Mouse (Mus musculus): ENCODE measurements around the gene Bloc1s1.

DNA sequence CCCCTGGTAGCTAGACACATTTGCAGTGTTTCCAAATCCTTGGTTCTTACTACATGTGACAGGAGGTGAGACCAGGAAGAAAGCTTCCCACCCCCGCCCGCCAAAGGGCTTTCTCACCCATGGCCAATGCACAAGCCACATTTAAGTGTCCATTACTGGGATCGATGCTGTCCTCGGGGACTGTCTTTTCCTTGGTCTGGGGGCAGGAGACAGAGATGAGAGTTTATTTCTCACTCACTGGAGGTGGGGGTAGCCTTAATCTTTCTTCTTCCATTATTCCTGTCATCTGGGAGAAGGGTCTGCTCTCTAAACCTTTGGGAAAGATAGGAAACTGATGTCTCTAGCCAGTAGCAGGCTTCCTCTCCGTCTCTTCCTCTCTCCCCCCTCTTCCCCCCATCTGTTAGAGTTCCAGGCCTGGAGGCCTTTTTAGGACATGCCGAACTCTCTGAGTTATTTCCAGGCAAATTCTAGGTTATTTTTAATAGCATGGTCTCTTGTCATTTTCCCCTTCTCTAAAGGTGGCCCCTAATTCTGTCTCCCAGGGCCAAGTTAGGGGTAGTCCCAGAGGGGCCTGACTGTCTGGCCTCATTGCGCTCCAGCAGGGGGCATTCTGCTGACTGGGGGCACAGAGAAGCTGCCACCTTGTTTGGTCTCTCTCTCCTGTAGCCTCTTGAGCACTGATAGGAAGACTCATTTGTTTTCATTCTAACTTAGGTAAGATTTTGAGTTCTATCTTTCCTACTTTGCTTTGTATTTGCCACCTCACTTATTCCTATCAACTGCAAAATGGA is 11.4 kb upstream of the Bloc1s1 start:
- TF ChIP-seq POLR2A (IDR thresholded peaks at IDR 0.05; ENCODE audit: borderline replicate concordance, control insufficient read depth, low read depth, low read length) (no peak), CTCF (IDR thresholded peaks at IDR 0.05; ENCODE audit: control insufficient read depth, insufficient read depth, low read length) (no peak)

Data from bone marrow, adult 2 months (tissue).